Mouse (Mus musculus) CH12.LX (cell line): ENCODE results near the gene Dynlt1b.
"Not testable (repeated sequence)": the region's sequence is repeated elsewhere in the genome, so short reads cannot be mapped to it uniquely, and the experiment has no call there.

Source experiments
- CHD2 ChIP-seq: IDR thresholded peaks from 2 replicates; pipeline ENCODE4 v1.6.1; 2011; ENCODE audit warnings: low read length, improper control_type of control experiment
- CTCF ChIP-seq, 2 experiments: IDR thresholded peaks in 1 of 2; conservative IDR thresholded peaks in 1 of 2; 2 replicates each; pipeline ENCODE4 v1.5.1; 2011 to 2012; ENCODE audit warnings: low read depth in 2 of 2, low read length in 2 of 2, improper control_type of control experiment in 1 of 2, inconsistent platforms in 1 of 2, mild to moderate bottlenecking in 1 of 2, moderate library complexity in 1 of 2
- ELF1 ChIP-seq: IDR thresholded peaks from 2 replicates; pipeline ENCODE4 v1.6.1; 2014; ENCODE audit warnings: low read depth, mild to moderate bottlenecking, inconsistent platforms, low read length, improper control_type of control experiment
- EP300 ChIP-seq: IDR thresholded peaks from 2 replicates; pipeline ENCODE4 v1.6.1; 2011; ENCODE audit warnings: low read length, improper control_type of control experiment
- HCFC1 ChIP-seq: IDR thresholded peaks from 2 replicates; pipeline ENCODE4 v1.6.1; 2012; ENCODE audit warnings: low read depth, mild to moderate bottlenecking, inconsistent platforms, low read length, improper control_type of control experiment
- IRF4 ChIP-seq: IDR thresholded peaks from 2 replicates; pipeline ENCODE4 v1.6.1; 2014; ENCODE audit warnings: low read depth, mild to moderate bottlenecking, inconsistent platforms, low read length, improper control_type of control experiment
- NRF1 ChIP-seq: IDR thresholded peaks from 2 replicates; pipeline ENCODE4 v1.6.1; 2014; ENCODE audit warnings: low read depth, mild to moderate bottlenecking, inconsistent platforms, low read length, improper control_type of control experiment, moderate library complexity
- PAX5 ChIP-seq: IDR thresholded peaks from 2 replicates; pipeline ENCODE4 v1.6.1; 2012; ENCODE audit warnings: low read length, inconsistent platforms, mixed read lengths
- POLR2A ChIP-seq: IDR thresholded peaks from 2 replicates; pipeline ENCODE4 v1.6.1; 2011; ENCODE audit warnings: low read depth, mild to moderate bottlenecking, improper control_type of control experiment, low read length
- RAD21 ChIP-seq: IDR thresholded peaks from 2 replicates; pipeline ENCODE4 v1.6.1; 2011; ENCODE audit warnings: low read depth, mild to moderate bottlenecking, low read length, improper control_type of control experiment, moderate library complexity
- USF1 ChIP-seq: IDR thresholded peaks from 2 replicates; pipeline ENCODE4 v1.6.1; 2014; ENCODE audit warnings: low read depth, mild to moderate bottlenecking, inconsistent platforms, low read length, improper control_type of control experiment
- USF2 ChIP-seq: conservative IDR thresholded peaks from 2 replicates; pipeline ENCODE4 v1.6.1; 2011; ENCODE audit warnings: low read depth, low read length, improper control_type of control experiment
- ZMIZ1 ChIP-seq: IDR thresholded peaks from 2 replicates; pipeline ENCODE4 v1.6.1; 2012; ENCODE audit warnings: low read depth, mild to moderate bottlenecking, inconsistent platforms, low read length, improper control_type of control experiment
- ZNF384 ChIP-seq: IDR thresholded peaks from 2 replicates; pipeline ENCODE4 v1.6.1; 2012; ENCODE audit warnings: low read depth, low read length, improper control_type of control experiment, inconsistent platforms

DNA sequence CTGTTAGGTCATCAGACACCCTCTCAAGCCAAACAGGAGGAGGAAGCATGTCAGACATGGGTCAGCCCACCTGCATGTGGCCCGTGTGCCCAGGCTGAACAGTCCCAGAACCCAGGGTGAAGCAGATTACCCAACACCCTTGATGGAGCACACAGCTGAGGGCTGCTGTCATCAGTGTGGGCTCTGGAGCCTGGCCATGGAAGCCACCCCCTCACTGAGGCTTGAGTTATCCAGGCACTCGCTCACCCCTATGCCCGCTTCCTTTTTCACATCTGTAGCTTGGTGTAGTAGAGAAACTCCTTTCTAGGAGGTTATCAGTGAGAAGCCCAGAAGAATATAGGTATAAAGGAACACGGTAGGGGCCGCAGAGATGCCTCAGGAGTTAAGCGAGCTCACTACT is 45.4 kb downstream of the Dynlt1b start:
- not testable (repeated sequence) for TF ChIP-seq USF1; CTCF (conservative IDR thresholded peaks at IDR 0.05 in 1 of 2, IDR thresholded peaks at IDR 0.05 in 1 of 2; ENCODE audit: low read depth in 2 of 2, low read length in 2 of 2); NRF1; USF2; POLR2A; ZMIZ1; IRF4; ELF1; PAX5; ZNF384; EP300; CHD2; HCFC1; RAD21
